Mouse (Mus musculus) limb, embryonic 14.5 days (tissue): ENCODE measurements around the gene Abhd17b. TPM values are rescaled to one million over a fixed set of nuclear protein-coding genes. Genes with fewer than 3 reads are reported as not detected.

ENCODE experiments used
- ATAC-seq: fragments of 200-750 bp; cut with Nextera tagmentation; 2 replicates; pipeline ENCODE4 v1.8.0; 2017; ENCODE audit warnings: low read depth, moderate number of reproducible peaks, moderate TSS enrichment; ENCODE audit not compliant: low FRiP score
- DNase-seq: peaks from one replicate; pipeline ENCODE4 v3.0.0-alpha.2; 2015; ENCODE audit warnings: low spot score
- H3K27ac ChIP-seq: fragments of 300-500 bp; sonication (generic); replicated peaks from 2 replicates; pipeline ENCODE4 v1.5.1; 2014; ENCODE audit warnings: low read depth, mild to moderate bottlenecking, low read length, moderate library complexity, mixed read lengths
- H3K27me3 ChIP-seq: fragments of 300-500 bp; sonication (generic); 2 replicates; pipeline ENCODE4 v1.6.1; 2014; ENCODE audit warnings: low read length, mixed read lengths; ENCODE audit not compliant: control insufficient read depth, insufficient read depth
- H3K36me3 ChIP-seq: fragments of 300-500 bp; sonication (generic); 2 replicates; pipeline ENCODE4 v1.6.1; 2014; ENCODE audit warnings: mild to moderate bottlenecking, low read length, moderate library complexity, mixed read lengths; ENCODE audit not compliant: control insufficient read depth, insufficient read depth
- H3K4me1 ChIP-seq: fragments of 300-500 bp; sonication (generic); 2 replicates; pipeline ENCODE4 v1.6.1; 2014; ENCODE audit warnings: antibody characterized with exemption, low read length, mixed read lengths; ENCODE audit not compliant: control insufficient read depth, insufficient read depth
- H3K4me2 ChIP-seq: fragments of 300-500 bp; sonication (generic); replicated peaks from 2 replicates; pipeline ENCODE4 v1.6.1; 2014; ENCODE audit warnings: low read depth, mild to moderate bottlenecking, low read length, moderate library complexity; ENCODE audit not compliant: severe bottlenecking
- H3K4me3 ChIP-seq: fragments of 300-500 bp; sonication (generic); replicated peaks from 2 replicates; pipeline ENCODE4 v1.5.1; 2014; ENCODE audit warnings: low read length
- H3K9ac ChIP-seq: fragments of 300-500 bp; sonication (generic); 2 replicates; pipeline ENCODE4 v1.6.1; 2014; ENCODE audit warnings: mild to moderate bottlenecking, low read depth, low read length, moderate library complexity; ENCODE audit not compliant: severe bottlenecking
- H3K9me3 ChIP-seq: fragments of 300-500 bp; sonication (generic); 2 replicates; pipeline ENCODE4 v1.6.1; 2016; ENCODE audit warnings: low read length; ENCODE audit not compliant: control insufficient read depth
- POLR2A ChIP-seq: fragments of 200-500 bp; IDR thresholded peaks from 2 replicates; pipeline ENCODE4 v1.8.0; 2012; ENCODE audit warnings: inconsistent platforms, mild to moderate bottlenecking, moderate library complexity, borderline replicate concordance; ENCODE audit not compliant: insufficient read depth, insufficient read length; ENCODE audit errors: extremely low read depth
- WGBS: fragments of 180-500 bp; shearing (Covaris S2); extraction: QIAGEN DNeasy Blood & Tissue Kit; methylation state at CpG from one replicate; pipeline ENCODE4 v1.1.7; 2014; 5-methylcytosine and 5-hydroxymethylcytosine counted together
- polyA plus RNA-seq, 2 experiments: library from polyadenylated mRNA; depleted of rRNA in 1 of 2; stranded (reverse) in 1 of 2; unstranded in 1 of 2; fragments of >200 nt; fragmentation: Nextera tagmentation in 1 of 2; extraction: Ambion mirVana in 1 of 2; gene quantifications; 2 replicates each; pipeline versions ENCODE4 v1.2.1 to v1.2.3; 2012 to 2014

Abhd17b gene
- polyA plus RNA-seq, 2 experiments = 19.4 to 34.7 TPM

GRCm38 (mm10) chr19:21637672-21638071, 15.3 kb upstream of the Abhd17b start:
- H3K4me1 ChIP-seq = no peaks in the 10 kb centered on the region
- H3K9ac ChIP-seq = no peak overlapping the region
- no peaks in the 10 kb centered on the region for H3K9me3 ChIP-seq
- no peak overlapping the region for H3K27ac ChIP-seq
- DNase-seq (no peak), ATAC-seq (no peak)
- H3K36me3 ChIP-seq = no peaks in the 10 kb centered on the region
- 54% methylated on average over 7 of the region's 7 CpGs for WGBS
- H3K4me2 ChIP-seq = no peak overlapping the region
- H3K4me3 ChIP-seq = no peak overlapping the region
- no peak for TF ChIP-seq POLR2A
- H3K27me3 ChIP-seq = no peaks in the 10 kb centered on the region

GRCm38 (mm10) chr19:21643935-21644334, 9.1 kb upstream of the Abhd17b start:
- Histone ChIP-seq H3K4me1 (no peaks in the 10 kb centered on the region), H3K9me3 (no peaks in the 10 kb centered on the region), H3K9ac (no peak overlapping the region), H3K4me2 (no peak overlapping the region), H3K27me3 (no peaks in the 10 kb centered on the region), H3K27ac (no peak overlapping the region), H3K36me3 (no peaks in the 10 kb centered on the region), H3K4me3 (no peak overlapping the region)
- DNase-seq (no peak), ATAC-seq (no peak)
- WGBS = 84% methylated on average over 1 of the region's 1 CpGs
- TF ChIP-seq POLR2A = no peak

- ATAC-seq (no peak), DNase-seq (no peak)
- 67% methylated on average over 4 of the region's 4 CpGs for WGBS
- Histone ChIP-seq H3K9ac (no peak overlapping the region), H3K27ac (no peak overlapping the region), H3K36me3 (no peaks in the 10 kb centered on the region), H3K4me1 (no peaks in the 10 kb centered on the region), H3K9me3 (no peaks in the 10 kb centered on the region), H3K4me3 (no peak overlapping the region), H3K4me2 (no peak overlapping the region), H3K27me3 (no peaks in the 10 kb centered on the region)
- no peak for TF ChIP-seq POLR2A
These were observed 7.7 kb upstream of the Abhd17b start for GRCm38 (mm10) chr19:21645301-21645700.

DNA sequence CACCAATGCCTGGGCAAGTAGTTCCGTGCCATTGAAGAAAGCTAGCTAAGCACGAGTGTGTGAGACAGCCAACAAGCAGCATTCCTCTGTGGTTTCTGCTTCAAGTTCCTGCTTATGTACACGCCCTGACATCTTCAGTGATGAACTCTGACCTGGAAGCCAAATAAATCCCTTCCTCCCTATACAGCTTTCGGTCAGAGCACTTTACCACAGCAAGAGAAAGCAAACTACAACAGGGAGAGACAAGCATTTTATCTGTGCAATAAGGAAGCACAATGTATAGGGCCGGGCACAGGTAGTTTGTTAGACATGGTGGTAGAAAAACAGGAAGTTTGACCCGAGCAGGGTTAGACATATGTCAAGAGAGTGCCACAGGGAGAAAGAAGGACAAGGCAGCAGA, 6.8 kb upstream of the Abhd17b start:
- Histone ChIP-seq H3K4me1 (no peaks in the 10 kb centered on the region), H3K9me3 (no peaks in the 10 kb centered on the region), H3K9ac (no peak overlapping the region), H3K27ac (no peak overlapping the region), H3K27me3 (no peaks in the 10 kb centered on the region), H3K4me2 (no peak overlapping the region), H3K36me3 (no peaks in the 10 kb centered on the region), H3K4me3 (no peak overlapping the region)
- 85% methylated on average over 6 of the region's 6 CpGs for WGBS
- ATAC-seq = no peak
- DNase-seq = no peak
- TF ChIP-seq POLR2A = no peak

DNA sequence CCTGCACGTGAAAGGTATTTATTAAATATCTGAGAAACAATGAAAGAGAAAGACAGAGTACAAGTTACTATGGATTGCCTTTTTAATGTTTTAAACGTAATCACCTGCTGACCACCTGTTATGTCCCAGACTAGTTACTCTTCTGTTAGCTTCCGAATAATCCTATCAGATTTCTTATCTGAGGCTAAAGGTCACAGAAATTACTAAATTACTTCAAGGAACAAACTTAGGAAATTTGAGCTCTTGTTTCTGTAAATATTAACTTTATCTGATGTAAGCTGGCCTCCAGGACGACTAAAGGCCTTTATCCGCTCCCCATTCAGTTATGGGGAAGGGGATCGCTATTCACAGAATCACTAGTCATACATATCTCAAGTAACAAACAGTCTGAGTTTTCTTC, 1.3 kb upstream of the Abhd17b start:
- H3K36me3 ChIP-seq = no peaks in the 10 kb centered on the region
- H3K9me3 ChIP-seq = no peaks in the 10 kb centered on the region
- H3K9ac ChIP-seq = peak overlapping the region; percentile 90
- TF ChIP-seq POLR2A = no peak
- ATAC-seq (no peak), DNase-seq (no peak)
- no peaks in the 10 kb centered on the region for H3K27me3 ChIP-seq
- no peak overlapping the region for H3K27ac ChIP-seq
- peaks cover 17% of the 10 kb centered on the region for H3K4me1 ChIP-seq
- 47% methylated on average over 6 of the region's 6 CpGs for WGBS
- peak overlapping the region; percentile 84 for H3K4me3 ChIP-seq
- H3K4me2 ChIP-seq = peak overlapping the region; percentile 68
